Mouse (Mus musculus): ENCODE measurements around the gene Dnajc1. TPM values are rescaled to one million over a fixed set of nuclear protein-coding genes. Genes with fewer than 3 reads are reported as not detected.

Dnajc1 gene
- 38.5 TPM for total RNA-seq (2023)

DNA sequence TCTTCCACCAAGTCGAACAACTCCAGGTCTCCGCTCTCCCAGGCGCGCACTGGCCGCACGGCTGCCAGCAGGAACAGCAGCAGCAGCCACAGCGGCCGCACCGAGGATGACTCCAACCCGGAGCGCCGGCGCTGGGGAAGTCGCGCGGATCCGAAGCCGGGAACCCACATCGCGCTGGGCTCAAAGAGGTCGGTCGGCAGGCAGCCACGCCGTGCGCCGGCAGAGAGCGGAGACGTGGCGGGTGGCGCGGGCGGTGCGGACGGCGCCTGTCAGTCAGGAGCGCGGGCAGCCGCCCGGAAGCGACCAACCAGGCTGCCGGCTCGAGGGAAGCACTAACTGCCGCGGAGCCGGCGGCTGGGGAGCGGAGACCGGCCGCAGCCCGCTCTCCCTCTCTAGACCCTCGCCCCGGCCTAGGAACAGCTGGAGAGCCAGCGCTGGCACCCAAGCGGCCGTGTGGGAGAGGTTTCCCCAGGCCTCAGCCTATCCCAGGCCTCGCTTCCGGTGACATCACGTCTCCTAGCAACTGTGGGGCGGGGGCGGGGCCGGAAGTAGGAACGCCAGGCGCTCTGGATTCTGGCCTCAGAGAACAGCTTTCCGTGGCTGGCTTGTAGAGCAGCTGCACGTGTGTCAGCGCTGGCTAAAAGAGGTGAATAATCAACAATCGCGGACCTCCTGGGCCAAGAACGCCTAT lies at the start of gene Dnajc1:
Dnajc1 (minus strand) TSS at position 500 of the 691 bp plus-strand sequence.

